Mouse (Mus musculus): ENCODE measurements at regions not wholly inside any gene's neighbourhood (a gene's known extent, or its start where the extent isn't known, plus 50 kb on each side); places are given as distances from the start of the nearest gene placed in this dataset.
A peak's percentile ranks its signal among the peaks of the same experiment; 100 is the strongest.

DNA sequence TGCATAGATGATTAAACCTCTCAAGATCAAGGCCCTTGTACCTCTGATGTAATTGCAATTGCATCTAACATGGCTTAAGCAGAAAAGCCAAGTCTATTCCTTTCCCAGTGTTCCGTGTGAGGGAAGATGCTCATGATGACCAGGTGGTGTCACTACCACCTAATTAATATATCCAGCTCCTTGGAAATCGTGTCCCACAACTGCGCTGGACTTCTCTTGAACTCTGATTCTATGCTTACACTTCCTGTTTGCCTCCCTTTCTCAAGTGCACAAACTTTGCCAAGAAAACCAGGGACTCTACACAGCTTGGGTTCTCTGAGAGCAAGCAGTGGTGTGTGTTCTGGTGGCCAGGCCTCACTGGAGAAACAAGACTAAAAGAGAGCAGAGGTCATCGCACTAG, 58.0 kb upstream of the Slc1a1 start:
- Histone ChIP-seq H3K9ac (ENCODE audit: insufficient read depth, low read depth, low read length, poor library complexity, severe bottlenecking) (no peak overlapping the region), H3K9me3 (ENCODE audit: control insufficient read depth, insufficient read depth, low read depth, low read length) (no peaks in the 10 kb centered on the region)
- in situ Hi-C loops (cut with MboI; ENCODE audit: low sequenced_read_pairs in 2 of 2, unreplicated experiment in 2 of 2): loop anchor here in 1 of 2 experiments (5.0 to 25.0 kb wide), 2 partner anchors 105 to 285 kb away; no protein-coding TSS in a partner anchor

DNA sequence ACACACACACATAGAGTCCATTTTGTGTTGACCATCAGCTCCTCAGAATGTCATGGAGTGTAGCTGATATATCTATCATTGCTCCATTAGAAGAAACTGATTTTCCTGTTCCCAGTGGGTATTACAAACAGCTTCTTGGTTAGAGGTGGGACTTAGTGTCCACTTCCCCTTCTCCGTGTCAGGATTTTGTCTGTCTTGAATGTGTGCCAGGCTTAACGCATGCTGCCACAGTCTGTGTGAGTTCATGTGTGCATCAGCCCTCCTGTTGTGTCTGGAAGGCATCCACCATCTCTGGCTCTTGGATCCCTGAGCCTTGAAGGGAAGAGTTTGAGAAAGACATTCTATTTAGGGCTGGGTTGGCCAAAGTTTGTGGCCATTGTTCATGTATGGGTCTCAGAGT, 57.2 kb upstream of the Slc1a1 start:
- H3K4me1 ChIP-seq (ENCODE audit: control insufficient read depth in 2 of 2, insufficient read depth in 2 of 2, low read length in 2 of 2, poor library complexity in 1 of 2): no peaks in the 10 kb centered on the region
- no peaks in the 10 kb centered on the region for H3K36me3 ChIP-seq (ENCODE audit: control insufficient read depth, insufficient read depth, low read length, poor library complexity, severe bottlenecking)
- no peak overlapping the region for H3K27ac ChIP-seq (ENCODE audit: insufficient read depth, low read depth, low read length, poor library complexity, severe bottlenecking)
- in situ Hi-C loops (cut with MboI; ENCODE audit: low sequenced_read_pairs in 2 of 2, unreplicated experiment in 2 of 2): loop anchor here in 1 of 2 experiments (5.0 to 25.0 kb wide), 2 partner anchors 105 to 285 kb away; no protein-coding TSS in a partner anchor
- DNase-seq (ENCODE audit: low read depth, low spot score): no peak
- no peaks in the 10 kb centered on the region for H3K9me3 ChIP-seq (ENCODE audit: control insufficient read depth, insufficient read depth, low read depth, low read length)
- no peak for TF ChIP-seq HCFC1 (IDR thresholded peaks at IDR 0.05; ENCODE audit: borderline replicate concordance, insufficient read depth, low read length)
- no peak for TF ChIP-seq ZNF384 (IDR thresholded peaks at IDR 0.05; ENCODE audit: low read depth, low read length)
- no peak for TF ChIP-seq ZC3H11A (IDR thresholded peaks at IDR 0.05; ENCODE audit: borderline replicate concordance, low read depth, low read length)
- TF ChIP-seq CHD2 (IDR thresholded peaks at IDR 0.05; ENCODE audit: low read depth, low read length): no peak
- no peak for TF ChIP-seq MAFK (IDR thresholded peaks at IDR 0.05; ENCODE audit: insufficient read depth, low read depth, low read length)
- H3K4me3 ChIP-seq (ENCODE audit: insufficient read depth in 1 of 2, low read depth in 1 of 2, low read length in 2 of 2, poor library complexity in 1 of 2, severe bottlenecking in 1 of 2): no peak overlapping the region
- no peak overlapping the region for H3K9ac ChIP-seq (ENCODE audit: insufficient read depth, low read depth, low read length, poor library complexity, severe bottlenecking)

More for the DNA sequence above, 58.0 kb upstream of the Slc1a1 start:
- H3K27ac ChIP-seq (ENCODE audit: insufficient read depth, low read depth, low read length, poor library complexity, severe bottlenecking): no peak overlapping the region
- H3K4me1 ChIP-seq (ENCODE audit: control insufficient read depth in 2 of 2, insufficient read depth in 2 of 2, low read length in 2 of 2, poor library complexity in 1 of 2): peaks cover 0 to 3% of the 10 kb centered on the region in 2 experiments; a peak in 3 of 4 replicates
- DNase-seq (ENCODE audit: low read depth, low spot score): no peak
- no peaks in the 10 kb centered on the region for H3K36me3 ChIP-seq (ENCODE audit: control insufficient read depth, insufficient read depth, low read length, poor library complexity, severe bottlenecking)
- H3K4me3 ChIP-seq (ENCODE audit: insufficient read depth in 1 of 2, low read depth in 1 of 2, low read length in 2 of 2, poor library complexity in 1 of 2, severe bottlenecking in 1 of 2): no peak overlapping the region
- TF ChIP-seq ZNF384 (IDR thresholded peaks at IDR 0.05; ENCODE audit: low read depth, low read length) (no peak), ZC3H11A (IDR thresholded peaks at IDR 0.05; ENCODE audit: borderline replicate concordance, low read depth, low read length) (peak; percentile 72; the same call in 1 of the 2 replicates), MAFK (IDR thresholded peaks at IDR 0.05; ENCODE audit: insufficient read depth, low read depth, low read length) (no peak)

DNA sequence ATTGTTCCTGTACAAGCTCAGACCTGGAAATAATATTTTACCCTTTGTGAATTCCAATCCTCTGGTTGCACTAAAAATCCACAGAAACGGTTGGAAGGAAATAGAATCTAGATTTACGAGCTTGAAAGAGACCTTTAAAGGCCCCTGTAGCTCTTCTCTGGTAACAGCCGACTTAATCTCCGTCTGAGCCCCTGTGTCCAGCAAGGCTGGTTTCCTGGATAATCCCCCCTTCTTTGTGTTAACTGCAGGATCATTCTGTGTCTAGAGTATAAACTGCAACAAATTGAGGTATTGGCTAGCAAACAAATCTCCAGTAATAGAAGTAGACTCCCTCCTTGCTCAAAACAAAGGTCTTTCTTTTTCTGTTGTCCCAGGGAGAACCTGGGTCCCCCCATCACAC, 56.5 kb upstream of the Slc1a1 start:
- H3K9me3 ChIP-seq (ENCODE audit: control insufficient read depth, insufficient read depth, low read depth, low read length): no peaks in the 10 kb centered on the region
- no peaks in the 10 kb centered on the region for H3K4me1 ChIP-seq (ENCODE audit: control insufficient read depth in 2 of 2, insufficient read depth in 2 of 2, low read length in 2 of 2, poor library complexity in 1 of 2)
- H3K4me3 ChIP-seq (ENCODE audit: insufficient read depth in 1 of 2, low read depth in 1 of 2, low read length in 2 of 2, poor library complexity in 1 of 2, severe bottlenecking in 1 of 2): no peak overlapping the region
- no peaks in the 10 kb centered on the region for H3K36me3 ChIP-seq (ENCODE audit: control insufficient read depth, insufficient read depth, low read length, poor library complexity, severe bottlenecking)
- no peak for DNase-seq (ENCODE audit: low read depth, low spot score)
- no peak for TF ChIP-seq ZC3H11A (IDR thresholded peaks at IDR 0.05; ENCODE audit: borderline replicate concordance, low read depth, low read length)
- TF ChIP-seq ZNF384 (IDR thresholded peaks at IDR 0.05; ENCODE audit: low read depth, low read length): no peak
- TF ChIP-seq HCFC1 (IDR thresholded peaks at IDR 0.05; ENCODE audit: borderline replicate concordance, insufficient read depth, low read length): no peak
- TF ChIP-seq MAFK (IDR thresholded peaks at IDR 0.05; ENCODE audit: insufficient read depth, low read depth, low read length): no peak
- no peak for TF ChIP-seq CHD2 (IDR thresholded peaks at IDR 0.05; ENCODE audit: low read depth, low read length)
- in situ Hi-C loops (cut with MboI; ENCODE audit: low sequenced_read_pairs in 2 of 2, unreplicated experiment in 2 of 2): loop anchor here in 1 of 2 experiments (5.0 to 25.0 kb wide), 2 partner anchors 104 to 284 kb away; no protein-coding TSS in a partner anchor
- H3K27ac ChIP-seq (ENCODE audit: insufficient read depth, low read depth, low read length, poor library complexity, severe bottlenecking): no peak overlapping the region
- H3K9ac ChIP-seq (ENCODE audit: insufficient read depth, low read depth, low read length, poor library complexity, severe bottlenecking): no peak overlapping the region

DNA sequence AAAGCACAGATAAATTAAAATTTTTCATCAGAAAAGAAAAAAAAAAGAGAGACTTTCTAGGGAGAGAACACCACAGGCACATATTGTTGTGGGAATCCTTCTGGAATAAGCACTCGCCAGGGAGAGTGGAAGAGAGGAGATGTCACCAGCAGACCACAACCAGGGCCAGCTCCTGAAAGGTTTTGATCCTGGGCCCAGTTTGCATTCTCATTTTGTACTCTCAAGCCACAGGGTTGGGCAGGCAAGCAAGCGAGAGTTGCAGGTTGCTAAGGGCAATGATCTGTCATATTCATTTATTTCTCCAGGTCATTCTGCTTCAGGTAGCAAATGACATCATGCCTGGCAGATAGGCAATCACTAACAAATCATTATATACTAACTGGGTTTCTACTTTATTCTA, 52.9 kb upstream of the Slc1a1 start:
- no peaks in the 10 kb centered on the region for H3K36me3 ChIP-seq (ENCODE audit: control insufficient read depth, insufficient read depth, low read length, poor library complexity, severe bottlenecking)
- no peak overlapping the region for H3K4me3 ChIP-seq (ENCODE audit: insufficient read depth in 1 of 2, low read depth in 1 of 2, low read length in 2 of 2, poor library complexity in 1 of 2, severe bottlenecking in 1 of 2)
- TF ChIP-seq ZC3H11A (IDR thresholded peaks at IDR 0.05; ENCODE audit: borderline replicate concordance, low read depth, low read length) (no peak), ZNF384 (IDR thresholded peaks at IDR 0.05; ENCODE audit: low read depth, low read length) (no peak), CHD2 (IDR thresholded peaks at IDR 0.05; ENCODE audit: low read depth, low read length) (no peak), HCFC1 (IDR thresholded peaks at IDR 0.05; ENCODE audit: borderline replicate concordance, insufficient read depth, low read length) (no peak), MAFK (IDR thresholded peaks at IDR 0.05; ENCODE audit: insufficient read depth, low read depth, low read length) (no peak)
- H3K27ac ChIP-seq (ENCODE audit: insufficient read depth, low read depth, low read length, poor library complexity, severe bottlenecking): no peak overlapping the region
- in situ Hi-C loops (cut with MboI; ENCODE audit: low sequenced_read_pairs in 2 of 2, unreplicated experiment in 2 of 2): loop anchor here in 1 of 2 experiments (25.0 kb wide), 1 partner anchor 280 kb away; no protein-coding TSS in a partner anchor
- no peaks in the 10 kb centered on the region for H3K4me1 ChIP-seq (ENCODE audit: control insufficient read depth in 2 of 2, insufficient read depth in 2 of 2, low read length in 2 of 2, poor library complexity in 1 of 2)
- no peaks in the 10 kb centered on the region for H3K9me3 ChIP-seq (ENCODE audit: control insufficient read depth, insufficient read depth, low read depth, low read length)
- no peak overlapping the region for H3K9ac ChIP-seq (ENCODE audit: insufficient read depth, low read depth, low read length, poor library complexity, severe bottlenecking)
- DNase-seq (ENCODE audit: low read depth, low spot score): no peak

All from ES-E14 (cell line).